Mouse (Mus musculus) kidney, adult 2 months (tissue): ENCODE measurements around the gene Ttn.

ENCODE experiments used
- CTCF ChIP-seq: fragments of 200-500 bp; conservative IDR thresholded peaks from 2 replicates; pipeline ENCODE4 v1.5.1; 2011; ENCODE audit warnings: low read depth, mild to moderate bottlenecking, control low read depth, low read length, moderate library complexity, mixed read lengths; ENCODE audit not compliant: insufficient read depth, insufficient read length
- POLR2A ChIP-seq: fragments of 200-500 bp; IDR thresholded peaks from one replicate; pipeline ENCODE4 v1.6.1; 2011; ENCODE audit warnings: low read depth, low read length, control low read depth

DNA sequence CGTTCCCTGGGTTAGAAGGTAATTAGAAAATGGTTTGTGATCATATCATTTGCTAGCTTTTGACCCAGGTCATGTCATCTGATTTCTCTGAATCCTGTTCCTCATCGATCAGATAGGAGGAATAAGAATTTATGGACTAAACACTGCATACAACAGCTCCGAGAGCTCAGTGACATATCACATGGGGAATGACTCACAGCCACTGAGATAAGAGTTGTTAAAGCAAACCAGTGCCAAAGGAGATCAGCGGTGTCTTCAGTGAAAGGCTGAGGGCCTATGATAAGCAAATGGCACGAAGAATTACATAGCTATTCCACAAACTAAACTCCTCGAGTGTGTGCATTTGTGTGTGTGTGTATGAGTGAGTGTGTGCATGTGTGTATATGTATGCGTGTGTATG lies 54.0 kb downstream of the Ttn start:
- TF ChIP-seq POLR2A (no peak), CTCF (no peak)
